Mouse (Mus musculus) liver, adult 2 months (tissue): ENCODE measurements at regions not wholly inside any gene's neighbourhood (a gene's known extent, or its start where the extent isn't known, plus 50 kb on each side); places are given as distances from the start of the nearest gene placed in this dataset.

Experiments used
- CTCF ChIP-seq: fragments of 200-500 bp; IDR thresholded peaks from 2 replicates; pipeline ENCODE4 v1.5.1; 2011; ENCODE audit warnings: low read depth, low read length, control low read depth
- POLR2A ChIP-seq: fragments of 200-500 bp; IDR thresholded peaks from 2 replicates; pipeline ENCODE4 v1.6.1; 2011; ENCODE audit warnings: low read length, control low read depth; ENCODE audit not compliant: insufficient read depth; ENCODE audit errors: extremely low read depth

GRCm38 (mm10) chr11:79839973-79840372 is 122.2 kb downstream of the Utp6 start:
- TF ChIP-seq CTCF = no peak
- TF ChIP-seq POLR2A = no peak
